Mouse (Mus musculus) thymus, postnatal 10 days (tissue): ENCODE measurements at regions not wholly inside any gene's neighbourhood (a gene's known extent, or its start where the extent isn't known, plus 50 kb on each side); places are given as distances from the start of the nearest gene placed in this dataset.
"Not testable (repeated sequence)": the region's sequence is repeated elsewhere in the genome, so short reads cannot be mapped to it uniquely, and the experiment has no call there.

Source experiments
- DNase-seq, 2 experiments: peaks; one replicate each; pipeline ENCODE4 v3.0.0; 2021; ENCODE audit warnings: low spot score in 2 of 2

DNA sequence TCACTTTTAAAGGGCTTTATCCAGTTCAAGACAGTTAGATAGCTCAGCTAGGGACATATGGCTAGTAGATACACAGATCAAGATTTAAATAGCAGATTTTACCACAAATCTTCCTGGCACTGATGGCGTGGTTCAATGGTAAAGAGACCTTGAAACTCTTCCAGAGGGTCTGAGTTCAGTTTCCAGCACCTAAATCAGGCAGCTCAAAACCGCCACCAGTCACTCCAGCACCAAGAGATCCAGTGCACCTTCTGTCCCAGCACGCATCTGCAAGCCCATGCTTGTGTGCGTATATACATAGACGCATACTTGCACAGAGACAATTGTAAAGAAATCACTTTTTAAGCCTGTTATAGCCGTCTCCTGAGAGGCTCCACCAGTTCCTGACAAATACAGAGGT is 454.0 kb upstream of the Jmjd1c start:
- DNase-seq: no peak

DNA sequence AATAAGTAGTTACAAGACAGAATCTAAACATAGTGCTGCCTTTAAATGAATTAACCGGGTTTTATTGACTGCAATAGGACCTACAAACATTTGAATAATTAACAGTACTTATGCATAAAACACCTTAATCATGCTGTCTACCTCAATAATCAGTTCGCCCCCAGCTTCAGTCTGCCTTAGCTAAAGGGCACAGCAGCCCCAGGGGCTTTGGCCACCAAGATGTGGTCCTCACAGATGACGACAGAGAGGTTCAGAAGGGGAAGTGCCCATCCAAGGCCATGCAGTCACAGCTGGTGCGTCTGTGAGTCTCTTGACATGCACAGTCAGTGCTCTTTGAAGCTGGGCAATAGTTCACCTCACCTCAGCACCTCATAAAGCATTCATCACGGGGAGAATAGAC is 452.8 kb upstream of the Jmjd1c start:
- no peak for DNase-seq

DNA sequence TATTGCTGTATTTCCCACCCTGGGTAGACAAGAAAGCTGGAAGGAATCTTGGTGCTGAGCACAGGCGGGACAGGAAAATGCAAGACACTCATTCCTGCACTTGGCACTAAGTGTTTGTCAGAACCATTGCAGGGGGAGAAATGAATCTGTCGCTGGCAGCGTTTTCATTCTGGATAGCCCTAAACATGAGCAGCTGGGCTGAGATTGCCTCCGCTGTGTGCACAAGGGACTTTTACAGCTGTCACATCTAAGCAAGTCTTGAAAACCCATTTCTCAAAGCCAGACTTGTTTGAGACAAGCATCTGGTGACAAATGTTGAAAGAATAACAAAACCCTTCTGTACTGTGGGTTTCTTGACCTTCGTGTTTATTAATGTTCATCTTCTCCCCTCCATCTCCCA is 438.4 kb upstream of the Jmjd1c start:
- DNase-seq: no peak

DNA sequence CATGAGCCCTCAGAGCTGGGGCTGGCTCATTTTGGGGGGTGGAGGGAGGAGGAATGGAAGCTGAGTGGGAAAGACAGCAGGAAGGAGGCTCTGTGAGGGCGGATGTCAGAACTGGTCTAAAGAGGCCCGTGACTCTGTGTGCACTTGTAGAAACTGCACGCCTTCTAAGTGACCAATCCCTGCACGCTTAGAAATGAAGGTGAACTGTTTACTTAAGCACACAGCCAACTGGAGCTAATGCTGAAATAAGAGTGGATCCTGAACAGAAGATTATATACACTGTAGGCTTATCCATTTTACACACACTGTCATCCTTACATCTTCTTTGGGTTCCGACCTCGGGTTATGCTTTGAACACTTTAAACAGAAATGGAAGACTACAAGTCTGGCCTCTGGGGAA is 412.8 kb upstream of the Jmjd1c start:
- no peak for DNase-seq

DNA sequence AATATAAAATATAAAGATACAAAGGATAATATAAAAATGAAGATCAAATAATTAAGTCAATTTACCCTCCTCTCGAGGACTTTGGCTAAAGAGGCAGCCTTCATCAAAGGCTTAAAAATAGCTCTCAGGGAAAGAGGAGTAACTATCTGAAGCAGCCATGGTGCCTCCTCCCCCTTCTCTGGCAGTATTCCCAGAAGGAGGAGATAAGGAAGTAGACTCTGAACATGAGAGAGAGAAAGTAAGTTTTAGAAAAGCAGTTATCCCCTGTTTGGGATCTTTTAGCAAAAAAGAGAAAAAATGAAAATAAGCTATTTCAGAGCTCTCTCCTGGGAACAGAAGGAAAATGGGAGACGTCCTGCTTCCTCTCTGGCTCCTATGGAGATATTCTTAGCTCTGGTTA is 406.7 kb upstream of the Jmjd1c start:
- DNase-seq: not testable (repeated sequence)

DNA sequence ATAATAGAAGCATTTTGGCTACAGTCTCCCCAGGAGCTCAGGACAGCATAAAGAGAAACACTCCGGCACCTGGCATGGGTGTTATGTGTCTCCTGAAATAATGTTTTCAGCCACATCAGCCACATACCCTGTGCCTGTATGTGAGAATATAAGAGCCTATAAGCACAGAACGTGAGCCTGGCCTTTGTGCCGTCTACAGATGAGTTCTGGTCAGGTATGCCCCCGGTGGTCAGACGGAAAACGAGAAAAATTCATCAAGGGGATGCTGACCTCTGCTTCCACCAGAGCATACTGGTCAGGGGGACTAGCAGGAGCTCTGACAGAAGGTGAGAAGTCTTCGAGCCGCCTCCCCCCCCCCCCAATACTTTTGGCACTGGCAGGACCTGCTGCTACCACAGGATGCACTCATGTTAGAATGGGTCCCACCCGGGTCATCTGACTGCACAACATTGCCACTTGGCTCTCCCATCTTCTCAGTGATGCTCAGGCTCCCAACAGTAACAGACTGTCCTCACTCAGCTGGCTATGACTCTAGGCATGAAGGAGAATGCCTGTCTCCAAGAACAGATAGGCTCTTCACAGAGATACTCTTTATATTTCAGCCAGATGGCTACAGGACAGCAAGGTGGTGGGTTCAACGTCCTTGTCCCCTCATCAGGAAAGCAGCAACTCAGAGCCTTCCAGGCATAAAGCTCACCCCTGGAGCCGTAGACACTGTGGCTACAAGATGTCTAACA is 401.2 kb upstream of the Jmjd1c start:
- DNase-seq: no peak

DNA sequence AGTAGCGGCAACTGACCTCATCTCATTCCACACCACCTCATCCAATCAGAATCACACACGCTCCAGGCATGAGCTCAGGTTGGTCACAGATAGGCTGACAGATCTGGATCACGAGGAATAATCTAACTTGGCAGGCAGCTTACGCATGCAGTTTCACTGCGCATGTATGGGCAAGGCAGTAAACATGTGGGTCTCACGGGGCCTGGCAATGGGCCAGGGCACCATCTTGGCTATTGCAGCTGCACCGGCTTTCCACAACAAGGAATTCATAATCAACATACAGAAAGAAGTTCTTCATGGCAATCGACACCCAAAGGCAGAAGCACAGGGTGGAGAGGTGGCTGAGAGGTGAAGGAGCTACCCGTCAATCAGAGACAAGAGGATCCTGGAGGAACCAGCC is 381.0 kb upstream of the Jmjd1c start:
- not testable (repeated sequence) for DNase-seq

DNA sequence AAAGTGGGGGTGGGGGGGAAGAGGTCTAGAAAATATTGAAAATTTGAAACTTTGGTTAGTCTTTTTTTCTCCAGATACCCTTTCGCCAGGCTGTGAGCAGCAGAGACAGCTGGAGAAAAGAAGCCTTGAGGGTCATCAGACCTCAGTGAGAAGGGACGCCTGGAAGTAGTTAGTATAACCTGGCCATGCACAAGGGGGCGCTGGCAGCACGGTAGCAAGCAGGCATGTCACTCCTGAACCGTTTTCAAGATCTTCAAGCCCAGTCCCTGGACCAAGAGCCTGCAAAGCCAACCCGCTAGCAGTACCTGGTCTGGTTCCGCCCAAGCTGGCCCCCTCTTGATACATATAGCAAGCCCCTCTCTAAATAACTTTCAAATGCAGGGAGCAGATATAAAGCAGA is 378.0 kb upstream of the Jmjd1c start:
- DNase-seq: no peak

DNA sequence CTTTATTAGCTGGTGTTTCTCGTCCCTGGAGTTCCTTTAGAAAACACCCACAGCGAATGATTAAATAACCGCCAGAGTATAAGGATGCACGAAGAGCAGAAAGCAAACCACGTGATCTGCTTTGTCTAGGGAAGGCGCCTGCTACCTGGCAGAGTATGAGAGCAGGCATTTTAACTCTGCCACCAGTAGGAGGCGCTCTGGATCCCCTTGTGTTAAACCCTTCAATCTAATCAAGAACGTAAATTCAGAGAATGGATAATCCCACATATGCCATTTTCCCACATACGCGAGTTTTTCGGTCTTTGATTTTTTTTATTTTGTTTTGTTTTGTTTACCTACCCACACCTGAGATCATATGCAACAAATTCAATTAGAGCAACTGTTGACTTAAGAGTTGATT is 376.1 kb upstream of the Jmjd1c start:
- no peak for DNase-seq

DNA sequence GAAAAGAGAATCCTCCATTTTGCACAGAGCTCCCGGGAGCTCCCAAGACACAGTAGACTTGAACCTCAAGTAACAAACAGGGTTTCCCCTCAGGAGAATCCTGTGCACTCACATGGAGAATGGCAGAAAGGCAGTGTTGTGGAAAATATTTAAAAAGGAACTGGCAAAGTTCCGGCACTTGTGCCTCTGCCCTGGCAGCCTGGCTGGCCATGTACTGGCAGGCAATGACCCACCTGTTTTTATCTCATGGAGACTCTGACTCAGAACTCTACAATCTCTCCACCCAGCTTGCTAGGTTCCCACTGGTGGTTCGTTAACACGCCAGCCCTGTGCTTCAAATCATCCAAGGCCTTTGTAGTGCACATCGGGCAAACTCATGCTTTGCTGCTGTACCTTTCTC is 362.3 kb upstream of the Jmjd1c start:
- no peak for DNase-seq

DNA sequence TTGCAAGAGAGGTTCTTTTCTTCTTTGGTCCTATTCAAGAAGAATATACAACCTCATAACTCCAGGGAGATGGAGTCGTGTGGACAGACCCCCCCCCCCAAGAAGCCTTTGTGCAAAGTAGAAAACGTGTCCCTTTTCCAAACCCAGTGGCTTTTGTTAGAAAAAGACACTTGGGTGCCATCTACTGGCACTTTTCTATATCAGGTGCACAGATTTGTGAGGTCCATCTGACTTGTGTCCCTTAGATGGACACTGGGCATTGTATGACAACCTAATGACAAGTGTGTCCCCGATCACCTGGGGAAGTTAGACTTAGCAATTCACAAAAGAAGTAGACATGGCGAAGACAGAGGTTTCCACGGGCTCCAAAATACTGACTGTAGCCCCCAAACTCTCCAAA is 361.1 kb upstream of the Jmjd1c start:
- DNase-seq: no peak

DNA sequence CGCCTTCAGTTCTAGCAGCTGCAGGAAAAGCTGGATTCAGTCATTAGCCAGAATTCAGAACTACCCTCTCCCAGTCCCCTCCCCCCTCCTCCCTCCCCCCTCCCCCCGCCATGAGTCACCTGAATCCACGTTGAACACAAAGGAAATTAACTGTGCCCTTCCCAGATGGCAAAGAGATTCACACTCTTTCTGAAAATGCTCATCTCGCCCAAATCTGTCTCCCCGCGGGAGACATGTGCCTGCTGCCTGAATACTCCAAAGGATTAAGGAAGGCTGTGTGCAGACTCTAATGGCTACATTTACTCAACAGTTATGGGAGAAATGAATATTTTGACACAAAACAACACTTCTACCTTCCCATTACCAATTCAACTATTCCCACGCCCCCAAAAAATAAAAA is 356.9 kb upstream of the Jmjd1c start:
- no peak for DNase-seq

DNA sequence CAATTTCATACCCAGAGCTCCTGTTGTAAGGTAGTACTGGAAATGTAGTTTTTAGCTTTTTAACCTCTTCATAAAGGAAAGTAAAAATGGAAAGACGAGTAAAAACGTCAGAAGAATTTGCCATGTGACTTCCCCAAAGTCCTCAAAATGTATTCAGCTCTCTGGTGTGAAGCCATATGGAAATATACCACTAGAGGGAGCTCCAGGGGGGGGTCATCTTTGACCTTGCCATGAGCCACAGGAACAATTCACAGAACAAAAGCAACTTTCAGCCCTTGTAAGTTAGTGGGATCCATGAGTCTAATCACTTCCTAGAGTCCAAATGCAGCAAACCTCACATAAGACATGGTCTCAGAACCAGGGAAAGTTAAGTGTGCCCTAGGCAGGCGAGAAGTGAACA is 354.1 kb upstream of the Jmjd1c start:
- DNase-seq: no peak

DNA sequence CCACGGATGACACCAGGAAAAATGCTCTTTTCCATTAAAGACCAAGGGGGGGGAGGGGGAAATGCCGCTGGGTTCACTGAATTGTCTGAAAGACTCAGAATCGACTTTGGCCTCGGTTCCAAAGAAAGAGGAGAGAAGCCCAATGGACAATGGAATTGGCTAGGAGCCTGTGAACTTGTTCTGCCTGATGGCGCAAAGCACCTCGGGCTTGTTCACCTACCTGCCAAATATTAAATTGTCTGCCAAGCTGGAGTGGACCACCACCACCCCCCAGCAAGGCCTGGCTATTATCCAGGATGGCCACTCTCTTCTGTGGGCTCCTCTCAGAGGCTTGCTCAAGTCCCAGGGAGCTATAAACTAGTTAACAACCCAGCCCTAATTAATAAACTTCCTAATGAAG is 352.7 kb upstream of the Jmjd1c start:
- DNase-seq: no peak

DNA sequence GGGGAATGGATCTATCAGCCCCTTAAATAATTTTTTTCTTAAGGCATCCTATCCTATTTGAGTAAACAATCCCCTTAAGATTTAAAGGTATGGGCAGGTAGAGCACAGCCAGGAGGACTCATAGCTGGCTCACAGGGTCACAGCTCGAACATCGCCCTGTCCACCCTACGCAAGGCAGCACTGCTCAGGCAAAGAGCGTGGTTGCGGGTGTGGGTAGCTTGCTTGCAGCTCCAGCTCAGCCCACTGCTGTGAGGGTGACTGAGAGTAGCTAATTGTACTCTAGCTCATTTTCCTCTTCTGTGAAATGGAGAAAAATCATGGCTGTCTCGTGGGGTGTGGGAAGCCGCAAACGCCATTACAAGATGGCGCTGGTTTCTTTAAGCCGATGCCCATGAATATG is 350.1 kb upstream of the Jmjd1c start:
- no peak for DNase-seq

DNA sequence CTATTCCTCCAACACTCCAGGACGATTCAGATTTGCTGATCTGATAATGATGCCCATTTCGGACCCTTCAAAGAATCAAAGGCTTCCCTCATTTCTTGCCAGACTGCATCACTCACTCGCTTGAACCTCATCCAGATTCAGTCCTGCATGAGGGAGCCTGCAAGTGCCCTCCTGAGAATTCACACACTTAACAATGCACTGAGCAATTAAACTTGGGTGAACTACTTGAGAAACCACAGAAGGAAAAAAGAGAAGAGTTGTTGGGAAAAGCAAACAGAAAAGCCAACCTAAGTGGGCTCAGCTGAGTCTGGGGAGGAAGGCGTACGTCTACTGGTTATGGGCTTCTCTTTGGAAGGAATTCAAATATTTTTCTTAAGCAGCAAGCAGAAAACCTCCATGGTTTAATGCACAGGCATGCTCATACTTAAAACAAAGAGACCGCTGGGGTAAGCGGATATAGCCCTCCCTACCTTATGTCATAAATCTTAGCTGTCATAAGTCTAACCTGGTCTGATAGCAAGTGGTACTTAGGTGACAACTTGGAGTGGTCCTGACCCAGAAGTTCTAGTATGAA is 343.6 kb upstream of the Jmjd1c start:
- no peak for DNase-seq

DNA sequence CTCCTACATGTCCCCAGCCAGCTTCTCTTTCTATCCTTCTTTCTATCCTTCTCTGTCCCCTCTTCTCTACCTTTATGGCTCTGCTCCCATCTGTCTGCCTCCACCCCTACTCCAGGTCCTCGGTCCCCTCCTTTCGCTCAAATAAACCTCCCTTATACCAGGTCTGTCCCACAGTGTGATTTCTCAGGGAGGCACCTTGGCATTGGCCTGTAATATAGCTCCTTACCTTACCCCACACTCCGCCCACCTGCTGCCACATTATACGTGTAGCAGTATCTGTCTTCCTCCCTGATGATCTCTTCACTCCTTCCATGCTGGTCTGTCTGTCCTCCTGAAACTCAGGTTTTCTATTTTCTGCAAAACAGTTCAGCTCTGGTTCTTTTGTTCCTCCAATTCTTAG is 339.1 kb upstream of the Jmjd1c start:
- DNase-seq: no peak

DNA sequence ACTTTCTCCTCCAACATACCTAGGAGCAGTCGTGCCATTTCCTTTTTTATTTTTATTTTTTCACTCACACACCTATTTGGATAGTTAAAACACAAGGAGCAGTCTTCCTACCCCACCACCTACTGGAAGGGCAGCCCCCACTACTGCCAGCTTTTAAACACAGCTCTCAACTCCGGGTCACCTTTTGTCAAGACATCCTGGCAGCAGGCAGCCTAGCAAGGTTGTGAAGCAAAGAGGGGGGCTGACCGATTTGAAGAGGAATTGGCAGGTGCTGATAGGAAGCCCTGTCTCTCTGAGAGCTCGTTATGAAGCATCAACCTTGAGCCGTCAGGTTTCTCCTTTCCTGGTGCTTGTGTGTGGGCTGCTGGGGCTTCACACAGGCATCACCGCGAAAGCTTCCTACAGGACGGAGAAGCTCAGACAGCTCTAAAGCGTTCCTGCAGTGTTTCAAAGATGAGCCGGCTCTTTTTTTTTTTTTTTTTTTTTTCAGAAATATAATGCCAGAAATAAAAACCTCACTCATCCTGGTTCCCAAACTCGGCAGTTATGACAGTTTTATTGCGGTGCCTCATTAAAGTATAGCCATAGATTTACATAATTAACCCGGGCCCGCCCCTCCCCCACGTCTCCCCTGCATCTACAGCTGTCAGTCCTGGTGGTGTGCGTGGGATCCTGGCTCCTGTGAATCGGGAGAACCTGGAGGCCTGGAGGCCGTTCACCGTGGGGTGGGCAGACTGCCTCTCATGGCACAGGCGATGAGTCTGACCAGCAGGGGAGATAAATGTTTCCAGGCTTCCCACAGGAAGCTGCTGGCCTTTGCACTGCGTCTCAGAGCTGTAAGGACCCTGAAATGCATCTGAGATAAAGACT is 325.5 kb upstream of the Jmjd1c start:
- no peak for DNase-seq

DNA sequence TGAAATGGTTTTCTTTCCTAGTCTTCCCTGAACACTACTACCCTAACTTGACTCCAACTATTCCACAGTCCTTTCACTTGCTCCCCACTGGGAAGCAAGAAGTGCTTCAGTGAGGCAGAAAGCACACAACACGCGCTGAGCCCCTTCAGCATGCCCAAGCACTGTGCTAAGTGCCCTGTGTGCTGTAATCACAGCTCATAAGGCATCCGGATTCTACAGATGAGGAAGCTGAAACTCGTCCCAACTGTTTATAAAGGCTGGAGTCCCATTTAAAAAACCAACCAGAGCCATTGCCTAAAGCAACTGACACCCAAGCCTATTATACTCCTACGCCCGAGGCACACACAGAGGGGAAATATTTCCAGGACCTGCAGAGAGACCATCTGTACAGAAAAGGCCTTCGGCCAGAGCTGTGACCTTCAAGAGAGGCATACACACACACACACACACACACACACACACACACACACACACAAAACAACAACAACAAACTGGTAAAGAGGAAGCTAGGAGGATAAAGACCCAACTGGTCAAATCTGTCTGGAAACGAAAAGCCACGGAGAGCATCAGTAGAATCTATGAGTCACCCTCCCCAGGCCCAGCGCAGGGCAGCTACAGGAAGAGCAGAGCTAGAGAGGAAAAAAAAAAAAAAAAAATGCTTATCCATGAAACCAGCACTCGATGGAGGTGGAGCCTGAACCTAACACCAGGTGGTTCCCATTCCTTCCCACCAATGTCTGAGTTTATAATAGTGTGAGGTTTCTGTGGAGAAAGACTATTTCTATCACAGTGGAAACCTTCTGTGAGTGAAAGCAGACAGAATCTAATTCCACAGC is 315.4 kb upstream of the Jmjd1c start:
- DNase-seq: no peak

DNA sequence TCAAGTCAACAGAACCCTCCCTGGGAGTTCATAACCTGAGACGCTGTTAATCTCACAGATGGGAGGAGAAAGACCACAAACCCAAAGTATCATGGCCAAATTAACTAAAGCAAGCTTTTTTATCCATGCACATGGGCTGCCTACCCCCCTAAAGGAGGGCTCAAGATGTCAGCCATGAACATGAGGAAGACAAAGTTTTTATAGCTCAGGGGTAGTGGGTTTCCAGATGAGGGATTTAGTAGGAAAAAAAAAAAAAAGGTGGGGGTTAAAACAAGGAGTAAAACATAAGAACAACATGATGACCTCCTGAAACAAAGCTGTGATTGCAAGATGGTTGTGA is 314.8 kb upstream of the Jmjd1c start:
- no peak for DNase-seq

DNA sequence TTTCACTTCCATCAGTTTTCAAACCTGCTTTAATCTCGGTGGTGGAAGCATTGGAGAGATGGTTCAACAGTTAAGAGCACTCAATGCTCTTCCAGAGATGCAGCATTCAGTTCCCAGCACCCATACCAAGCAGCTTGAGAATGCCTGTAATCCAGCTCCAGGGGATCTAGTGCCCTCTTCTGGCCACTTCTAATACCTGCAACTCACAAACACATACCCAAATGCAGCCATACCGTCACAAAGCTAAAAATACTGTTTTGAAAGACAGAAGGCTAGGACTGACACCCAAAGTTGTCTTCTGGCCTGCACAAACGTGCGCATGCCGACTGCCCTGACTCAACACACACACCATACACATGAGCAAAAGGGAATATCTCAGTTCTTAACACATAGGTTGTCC is 313.9 kb upstream of the Jmjd1c start:
- DNase-seq: no peak

DNA sequence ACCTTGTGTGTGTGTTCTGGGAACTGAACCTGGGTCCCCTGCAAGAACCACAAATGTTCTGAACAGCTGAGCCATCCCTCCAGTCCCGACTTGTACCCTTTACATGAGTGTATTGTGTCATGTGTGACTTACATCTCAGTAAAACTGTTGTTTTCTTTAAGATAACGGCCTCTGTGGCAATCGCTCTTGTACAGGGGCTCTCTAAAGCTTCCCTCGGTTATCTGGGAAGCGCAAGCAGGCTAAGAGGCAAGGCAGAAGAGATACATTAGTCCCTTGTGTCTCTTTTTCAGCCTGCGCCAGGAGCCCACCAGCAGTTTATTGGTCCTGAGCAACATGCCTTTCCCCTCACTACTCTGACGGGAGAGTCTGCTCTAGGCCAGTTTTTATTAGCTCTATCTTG is 308.1 kb upstream of the Jmjd1c start:
- DNase-seq: no peak
